Mouse (Mus musculus): ENCODE data around the gene Zc3h12d.

DNA sequence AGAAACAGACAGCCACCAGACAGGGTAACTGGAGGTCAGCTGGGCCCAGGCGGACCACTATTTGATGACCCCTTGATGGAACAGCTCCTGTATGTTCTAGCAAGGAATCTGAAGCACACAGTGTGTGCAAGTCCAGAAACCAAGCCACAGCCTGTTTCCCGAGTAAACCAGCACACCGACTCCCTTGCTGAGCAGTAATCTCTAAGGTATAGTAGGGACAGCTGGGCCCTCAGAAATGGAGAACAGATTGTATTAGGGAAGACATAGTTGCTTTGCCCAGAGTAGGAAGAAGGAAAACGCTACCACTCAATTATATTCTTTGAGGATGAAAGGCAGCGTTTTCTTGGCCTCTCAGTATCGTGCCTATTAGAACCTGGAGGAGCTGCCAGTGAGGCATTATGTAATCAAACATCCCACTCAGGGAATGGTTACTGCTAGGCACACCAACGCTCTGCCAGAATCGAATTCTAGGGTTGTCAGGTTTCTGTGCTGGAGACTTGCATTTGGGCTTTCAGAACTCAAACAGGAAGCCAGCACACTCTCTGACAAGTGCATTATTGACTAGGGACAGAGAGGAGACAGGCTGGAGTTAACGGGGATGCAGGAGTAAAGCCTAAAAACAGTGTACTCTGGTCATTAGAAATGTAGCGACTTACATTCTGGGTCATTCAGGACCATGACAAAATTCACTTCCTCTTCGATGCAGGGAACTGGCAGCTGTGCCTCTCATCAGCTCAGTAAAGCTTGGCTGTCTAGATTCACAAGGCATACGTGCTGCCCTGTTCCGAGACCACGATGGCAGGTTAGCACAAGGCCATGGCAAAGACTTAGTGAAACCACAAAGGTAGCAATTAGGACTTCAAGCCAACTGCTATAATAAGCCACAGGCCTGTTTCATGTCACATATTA lies 68.7 kb downstream of the Zc3h12d start:
- TF ChIP-seq CTCF (IDR thresholded peaks at IDR 0.05; ENCODE audit: low read depth) (no peak), EP300 (IDR thresholded peaks at IDR 0.05; ENCODE audit: low read depth) (no peak)
